Mouse (Mus musculus) right cerebral cortex, postnatal 4 days (tissue): ENCODE measurements around the gene Lexm.

Experiments used
- DNase-seq: peaks from one replicate; pipeline ENCODE4 v3.0.0-alpha.2; 2022

Gene Lexm

DNA sequence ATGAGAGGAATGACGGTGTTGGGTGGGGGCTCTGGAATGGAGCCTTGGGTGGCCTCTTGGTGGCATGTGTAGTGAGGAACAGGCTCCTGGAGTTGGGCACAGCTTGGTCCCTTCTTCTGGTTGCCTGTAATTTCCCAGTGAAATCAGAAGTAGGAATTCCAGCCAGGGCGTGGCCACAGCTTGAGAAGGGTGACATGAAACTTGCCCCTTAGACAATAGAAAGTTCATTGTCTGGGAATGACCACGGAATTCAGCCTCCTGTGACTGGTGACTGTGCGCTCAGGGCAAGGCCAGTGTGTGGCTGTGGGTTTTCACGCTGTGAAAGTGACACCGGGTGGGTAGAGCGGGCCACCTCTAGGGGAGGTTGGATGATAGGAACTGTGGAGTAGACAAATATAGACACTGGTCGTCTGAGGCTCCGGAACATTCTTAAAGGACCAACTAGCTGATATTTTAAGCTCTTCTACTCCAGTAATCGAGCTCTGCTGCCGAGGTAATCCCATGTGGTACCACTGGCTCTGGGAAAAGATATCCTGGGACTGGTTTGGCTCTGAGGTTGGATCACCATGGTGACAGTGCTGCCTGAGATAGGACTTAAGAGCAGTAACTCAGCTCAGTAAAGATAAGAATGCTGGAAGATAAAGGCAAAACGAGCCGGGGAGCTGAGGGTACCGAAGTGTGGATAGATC, 35.7 kb downstream of the Lexm start:
- DNase-seq, result no peak

DNA sequence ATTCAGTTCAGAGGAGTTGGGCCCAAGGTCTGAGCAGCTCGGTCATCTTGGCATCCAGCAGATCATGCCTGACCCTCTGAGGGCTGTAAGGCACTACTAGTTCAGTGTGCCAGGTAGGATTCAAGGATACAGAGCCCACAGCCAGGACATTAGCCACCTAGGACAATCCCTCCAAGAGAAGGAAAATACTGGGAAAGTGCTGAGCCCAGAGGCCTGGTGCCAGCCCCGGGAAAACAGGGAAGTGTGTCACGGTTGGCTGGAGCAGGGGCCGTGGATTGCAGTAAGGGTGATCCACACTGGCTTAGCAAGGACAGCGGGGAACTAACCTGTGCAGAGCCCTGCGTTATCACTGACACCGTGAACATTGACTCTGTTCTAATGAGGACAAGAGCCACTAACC, 39.5 kb downstream of the Lexm start:
- no peak for DNase-seq

DNA sequence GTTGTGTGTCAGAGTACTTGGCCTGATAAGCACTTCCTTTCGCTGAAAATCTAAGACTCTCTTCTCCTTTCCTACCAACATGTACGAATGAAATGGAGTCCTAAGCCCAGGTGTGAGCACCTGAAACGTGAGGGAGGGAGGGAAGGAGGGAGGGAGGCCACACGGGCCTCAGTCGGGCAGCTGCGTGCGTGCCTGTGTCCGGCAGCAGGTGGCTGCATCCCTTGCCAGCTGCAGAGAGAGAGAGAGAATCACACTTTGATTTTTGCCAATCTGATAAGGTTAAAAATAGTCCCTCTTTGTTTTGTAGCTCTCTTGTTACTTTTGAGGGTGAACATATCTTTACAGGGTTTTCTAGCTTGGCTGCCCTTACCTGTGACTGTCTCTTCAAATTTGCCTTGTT, 42.0 kb downstream of the Lexm start:
- DNase-seq, result no peak

DNA sequence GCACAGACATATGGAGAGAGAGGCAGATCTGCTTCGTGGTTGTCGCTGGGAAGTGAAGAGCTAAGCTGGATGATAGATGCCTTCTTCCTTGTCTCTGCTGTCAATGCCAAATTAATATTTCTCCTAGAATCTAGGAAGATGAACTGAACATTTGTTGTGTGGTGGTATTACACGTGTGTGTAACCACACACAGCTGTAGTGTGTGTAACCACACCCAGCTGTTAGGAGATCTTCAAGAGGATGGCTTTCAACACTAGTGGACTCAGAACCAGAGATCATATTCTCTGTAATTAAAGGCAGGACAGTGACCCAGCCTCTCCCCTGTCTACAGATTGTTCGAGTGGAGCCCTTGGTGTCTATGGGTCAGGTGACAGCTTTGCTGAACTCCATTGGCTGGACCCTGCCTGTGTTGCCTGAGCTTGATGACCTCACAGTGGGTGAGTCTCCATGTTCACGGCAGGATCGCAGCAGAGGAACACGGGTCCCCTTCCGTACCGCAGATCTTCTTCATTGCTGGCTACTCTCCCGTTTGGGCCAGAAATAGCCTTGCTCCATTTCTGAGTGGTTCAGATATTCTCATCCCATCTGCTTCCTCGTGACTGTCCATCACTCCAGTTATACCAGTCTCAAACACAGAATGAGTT, 45.8 kb downstream of the Lexm start:
- no peak for DNase-seq

DNA sequence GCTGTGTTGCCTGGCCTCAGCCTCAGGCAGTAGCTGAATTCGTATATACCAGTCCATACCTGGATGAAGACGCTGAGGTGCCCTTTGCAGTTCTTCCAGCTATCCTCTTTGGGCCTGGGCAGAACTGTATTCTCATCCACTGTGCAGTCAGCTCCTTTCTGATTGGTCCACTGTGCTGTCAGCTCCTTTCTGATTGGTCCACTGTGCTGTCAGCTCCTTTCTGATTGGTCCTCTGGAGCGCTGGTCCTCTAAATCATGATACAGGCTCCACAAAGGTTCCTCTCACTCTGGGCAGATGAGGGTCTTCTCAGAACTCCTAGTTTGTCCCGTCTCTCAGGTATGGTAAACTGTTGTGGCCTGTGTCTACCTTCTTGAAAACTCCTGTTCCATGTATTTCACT, 47.4 kb downstream of the Lexm start:
- no peak for DNase-seq

DNA sequence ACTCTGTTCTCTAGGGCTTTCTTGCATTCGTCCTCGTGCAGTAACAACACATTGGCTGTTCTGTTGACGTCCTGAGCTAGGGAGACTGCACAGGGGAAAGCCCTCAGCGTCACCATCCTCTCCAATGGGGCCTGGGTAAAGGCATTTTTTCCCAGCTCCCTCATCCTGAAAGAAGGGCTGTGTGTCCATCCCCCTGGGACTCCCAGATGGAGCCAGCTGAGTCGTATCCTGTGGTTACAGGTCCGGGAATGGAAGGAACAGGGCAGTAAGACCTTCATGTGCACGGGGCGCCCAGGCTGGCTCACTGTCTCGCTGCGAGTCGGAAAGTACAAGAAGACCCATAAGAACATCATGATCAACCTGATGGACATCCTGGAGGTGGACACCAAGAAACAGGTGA, 52.9 kb downstream of the Lexm start:
- no peak for DNase-seq

DNA sequence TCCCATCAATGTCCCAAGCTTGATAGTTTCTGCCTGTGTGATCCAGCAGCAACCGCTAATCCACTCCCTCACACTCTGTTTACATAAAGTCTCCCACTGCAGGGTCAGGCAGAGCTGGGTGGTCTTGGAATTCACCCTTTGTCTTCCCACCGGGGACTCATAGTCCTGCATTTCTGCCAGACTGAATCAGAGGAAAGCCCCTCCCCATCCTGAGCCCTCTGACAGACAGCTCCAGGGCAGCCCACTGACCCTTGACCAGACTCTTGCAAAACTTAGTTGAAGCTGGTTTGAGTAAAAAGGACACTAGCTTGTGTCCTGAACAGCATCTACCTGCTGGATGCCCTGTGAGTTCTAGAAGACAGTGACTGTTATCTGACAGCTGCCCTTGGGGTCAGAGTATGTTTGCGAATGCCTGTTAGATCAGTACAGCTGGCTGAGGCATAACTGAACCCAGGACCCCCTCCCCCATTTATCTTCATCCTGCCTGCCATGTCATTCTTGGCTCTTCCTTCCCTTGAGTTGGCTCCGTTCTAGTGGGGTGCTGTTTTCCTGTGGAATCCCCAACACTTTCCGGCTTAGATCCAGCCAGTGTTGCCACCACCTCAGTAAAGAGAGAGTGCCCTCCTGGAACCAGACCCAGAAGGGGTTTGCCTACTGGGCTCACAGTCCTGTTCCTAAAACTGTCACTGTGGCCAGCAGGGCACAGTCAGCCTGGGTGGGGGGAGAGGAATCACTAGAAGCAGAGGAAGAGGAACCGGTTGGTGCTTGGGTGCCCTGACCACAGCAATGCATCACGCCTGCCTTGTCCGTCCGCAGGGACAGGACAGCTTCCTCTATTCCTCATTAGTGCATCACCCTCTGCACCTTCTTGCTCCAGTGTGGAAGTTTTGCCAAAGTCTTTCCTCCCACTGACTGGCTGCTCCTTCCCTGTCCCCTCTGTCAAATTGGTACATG, 53.9 kb downstream of the Lexm start:
- no peak for DNase-seq

DNA sequence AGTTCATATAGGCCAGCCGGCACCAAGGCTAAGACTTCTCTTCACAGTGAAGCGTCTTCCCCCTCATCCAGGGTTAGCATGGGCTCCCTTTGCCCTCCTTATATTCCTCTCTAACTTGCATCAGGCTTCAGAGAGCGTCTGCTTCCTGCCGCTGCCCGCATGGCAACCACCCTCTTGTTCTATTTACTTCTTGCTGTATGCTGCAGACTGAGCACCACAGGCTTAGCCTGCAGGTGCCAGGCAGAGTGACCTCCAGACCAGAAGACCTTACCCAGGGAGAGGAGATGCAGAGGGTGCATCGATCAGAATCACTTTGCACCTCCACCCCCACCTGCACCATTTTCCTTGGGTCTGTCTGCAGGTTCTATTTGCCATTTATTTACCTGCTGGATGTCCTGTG, 55.0 kb downstream of the Lexm start:
- no peak for DNase-seq

DNA sequence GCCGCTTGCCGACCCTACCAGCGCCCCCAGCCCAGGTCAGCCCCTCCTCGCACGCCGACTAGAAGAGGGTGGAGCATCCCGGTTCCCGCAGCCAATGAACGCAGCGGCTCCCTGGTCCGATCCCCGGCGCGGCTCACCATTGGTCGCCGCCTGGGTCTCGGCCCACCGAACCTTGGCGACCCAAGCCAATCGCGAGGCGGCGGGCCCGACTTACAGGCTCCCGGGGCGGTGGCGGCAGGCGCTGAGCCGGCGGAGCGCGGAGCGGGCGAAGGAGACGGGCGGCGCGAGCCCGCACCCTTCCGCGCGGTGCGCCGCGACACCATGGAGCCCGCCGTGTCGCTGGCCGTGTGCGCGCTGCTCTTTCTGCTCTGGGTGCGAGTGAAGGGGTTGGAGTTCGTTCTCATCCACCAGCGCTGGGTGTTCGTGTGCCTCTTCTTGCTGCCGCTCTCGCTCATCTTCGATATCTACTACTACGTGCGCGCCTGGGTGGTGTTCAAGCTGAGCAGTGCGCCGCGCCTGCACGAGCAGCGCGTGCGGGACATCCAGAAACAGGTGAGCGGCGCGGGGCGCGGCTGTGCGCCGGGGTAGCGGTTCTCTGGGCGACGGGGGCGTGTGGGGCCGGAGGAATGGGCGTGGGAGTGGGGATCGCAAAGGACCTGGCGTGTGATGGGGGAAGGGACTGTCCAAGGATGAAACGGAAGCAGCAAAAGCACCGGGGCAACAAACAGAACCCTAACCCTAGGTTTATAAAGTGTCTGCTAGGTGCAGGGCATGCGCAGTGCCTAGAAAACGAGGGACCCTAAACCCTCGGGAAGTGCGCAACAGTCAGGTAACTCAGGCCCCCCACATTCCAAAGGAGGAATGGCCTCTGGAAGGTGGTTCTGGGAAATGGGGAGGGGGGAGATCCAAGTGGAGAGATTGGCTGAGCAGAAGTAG, 55.9 kb downstream of the Lexm start, which contains the start of gene Dhcr24:
Gene Dhcr24 (plus strand): TSS at position 193 of the 936 bp plus-strand sequence.
- peak; percentile 93 for DNase-seq

DNA sequence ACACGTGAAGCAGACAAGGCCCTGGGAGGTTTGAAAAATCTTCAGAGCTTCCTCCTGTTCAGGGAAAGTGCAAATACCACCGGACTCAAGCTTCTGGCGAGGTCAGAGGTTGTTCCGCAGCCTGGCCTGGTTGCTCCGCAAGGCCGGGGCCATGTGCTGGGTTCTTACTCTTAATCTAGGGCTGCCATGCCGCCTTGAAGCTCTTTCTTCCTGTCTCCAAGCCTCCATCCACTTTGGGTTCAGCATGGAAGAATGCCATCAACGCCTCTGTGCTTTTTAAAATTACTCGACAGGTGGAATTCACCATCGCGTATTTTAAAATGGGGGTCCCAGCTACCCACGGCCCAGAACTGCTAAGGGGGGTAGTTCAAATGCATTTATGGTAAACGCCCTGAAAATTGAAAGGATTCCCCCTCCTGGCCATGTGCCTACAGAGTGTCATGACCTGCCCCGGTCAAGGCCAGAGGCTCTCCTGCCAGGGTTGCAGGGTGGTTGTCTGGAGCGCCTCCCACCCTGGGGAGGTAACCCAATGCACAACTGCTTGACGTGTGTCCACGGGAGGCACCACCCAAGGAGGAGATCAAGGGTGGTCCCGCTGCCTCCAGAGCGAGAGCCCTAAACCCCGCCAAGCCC, 56.7 kb downstream of the Lexm start:
- DNase-seq, result no peak

DNA sequence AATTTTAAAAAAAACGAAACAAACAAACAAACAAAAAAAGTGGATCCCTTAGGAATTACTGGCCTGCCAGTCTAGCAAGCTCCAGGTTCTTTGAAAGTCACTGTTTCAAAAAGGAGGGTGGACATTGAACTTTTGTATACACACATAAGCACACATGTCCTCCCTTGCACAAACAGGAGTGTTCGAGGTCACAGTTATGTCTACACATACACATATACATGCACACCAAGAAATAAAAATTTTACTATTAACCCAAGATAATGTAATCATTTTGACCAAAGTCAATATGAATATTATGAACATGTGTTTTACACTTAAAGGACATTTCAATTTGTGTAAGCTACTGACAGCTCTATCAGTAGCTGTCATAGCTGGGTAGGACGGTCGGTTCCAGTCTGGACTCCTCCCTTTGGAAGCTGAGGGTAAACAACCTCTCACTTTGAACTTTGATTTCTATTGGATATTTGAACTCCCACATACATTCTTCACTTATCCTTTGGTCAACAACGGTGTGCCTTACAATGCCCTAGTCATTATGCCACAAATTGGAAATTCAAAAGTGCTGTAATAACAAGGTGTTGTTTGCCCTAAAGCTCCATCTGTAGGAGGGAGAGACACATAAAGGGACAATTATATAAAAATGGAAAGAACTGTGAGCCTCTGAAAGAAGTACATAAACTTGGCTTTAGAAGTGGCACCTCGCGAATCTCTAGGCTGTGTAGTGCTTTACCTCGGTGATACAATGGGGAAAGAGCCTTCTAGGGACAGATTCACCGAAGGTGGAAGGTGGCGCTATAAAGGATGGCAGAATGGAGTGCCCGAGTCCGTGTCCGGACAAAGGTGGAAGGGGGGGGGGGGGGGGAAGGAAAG, 57.5 kb downstream of the Lexm start:
- no peak for DNase-seq

DNA sequence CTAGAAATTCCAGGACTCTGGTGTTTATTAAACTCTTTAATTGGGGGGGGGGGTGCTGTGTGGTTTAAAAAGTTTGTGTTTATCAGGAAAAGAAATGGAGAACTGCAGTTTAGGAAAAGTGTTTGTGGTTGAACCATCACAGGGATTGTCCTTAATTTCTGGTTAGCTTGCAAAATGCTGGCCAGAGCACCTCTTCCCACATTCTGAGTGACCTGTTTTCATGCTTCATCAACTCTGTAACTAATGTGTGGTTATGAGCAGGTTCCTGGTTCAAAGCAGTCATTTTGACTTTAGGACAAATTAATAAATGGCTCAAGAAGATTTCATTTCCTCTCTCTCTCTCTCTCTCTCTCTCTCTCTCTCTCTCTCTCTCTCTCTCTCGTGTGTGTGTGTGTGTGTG, 59.1 kb downstream of the Lexm start:
- no peak for DNase-seq

DNA sequence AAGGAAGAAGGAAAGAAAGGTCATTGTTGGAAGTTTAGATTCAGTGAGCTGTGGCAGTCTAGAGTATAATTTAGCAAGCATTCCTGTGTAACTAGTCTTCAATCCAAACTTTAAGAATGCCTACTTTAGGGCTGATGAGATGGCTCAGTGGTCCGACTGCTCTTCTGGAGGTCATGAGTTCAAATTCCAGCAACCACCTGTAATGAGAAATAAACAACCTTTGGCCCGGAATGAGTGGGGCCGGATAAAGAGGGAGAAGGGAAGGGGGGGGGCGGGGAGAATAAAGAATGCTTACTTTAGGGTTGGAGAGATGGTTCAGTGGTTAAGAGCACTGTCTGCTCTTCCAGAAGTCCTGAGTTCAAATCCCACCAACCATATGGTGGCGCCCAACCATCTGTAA, 59.8 kb downstream of the Lexm start:
- DNase-seq, result no peak

DNA sequence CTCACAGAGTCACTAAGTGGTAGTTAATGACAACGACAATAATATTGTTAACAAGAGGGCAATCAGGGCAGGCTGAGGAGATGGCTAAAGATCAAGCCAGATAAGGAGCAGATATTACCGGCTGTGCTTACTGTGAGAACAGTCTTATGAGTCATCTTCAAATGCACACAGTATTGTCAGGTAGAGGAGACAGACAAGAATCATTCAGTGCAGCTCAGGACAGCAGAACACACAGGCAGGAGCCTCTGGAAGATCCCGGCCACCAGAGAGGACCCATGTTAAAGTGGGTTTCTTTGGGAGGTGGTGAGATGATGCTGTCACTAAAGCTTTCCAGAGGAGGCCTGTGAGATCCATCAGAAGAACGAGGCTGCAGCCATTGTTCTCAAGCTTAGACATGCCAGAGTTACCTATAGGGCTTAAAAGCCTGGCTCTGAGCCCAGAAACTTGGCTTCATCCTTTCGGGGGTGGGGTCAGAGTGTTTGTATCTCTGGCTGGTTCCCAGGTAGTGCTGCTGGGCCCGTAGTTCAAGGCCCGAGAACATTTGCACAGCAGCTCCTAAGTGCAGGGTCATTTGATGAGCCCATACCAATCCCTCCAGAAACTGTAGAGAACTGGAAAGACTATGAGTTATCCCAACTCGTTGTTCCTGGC, 66.4 kb downstream of the Lexm start:
- no peak for DNase-seq

DNA sequence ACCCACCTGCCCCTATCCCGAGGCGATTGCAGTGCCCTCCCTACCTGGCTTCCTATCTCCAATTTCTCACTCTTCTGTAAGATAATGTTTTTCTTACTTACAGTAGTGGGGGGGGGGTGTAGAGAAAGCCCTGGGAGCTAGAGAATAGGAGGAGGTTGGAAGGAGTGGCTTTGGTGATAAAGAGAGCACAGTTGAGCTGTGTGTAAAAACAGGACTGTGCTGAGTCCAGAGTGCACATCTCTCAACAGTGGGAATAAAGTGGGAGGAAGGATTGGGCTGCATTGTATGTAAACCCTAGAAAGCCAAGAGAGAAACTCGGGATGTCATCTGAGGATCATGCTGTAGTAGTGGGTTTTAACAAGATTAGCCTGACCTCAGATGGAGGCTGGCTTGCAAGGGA, 68.9 kb downstream of the Lexm start:
- no peak for DNase-seq

DNA sequence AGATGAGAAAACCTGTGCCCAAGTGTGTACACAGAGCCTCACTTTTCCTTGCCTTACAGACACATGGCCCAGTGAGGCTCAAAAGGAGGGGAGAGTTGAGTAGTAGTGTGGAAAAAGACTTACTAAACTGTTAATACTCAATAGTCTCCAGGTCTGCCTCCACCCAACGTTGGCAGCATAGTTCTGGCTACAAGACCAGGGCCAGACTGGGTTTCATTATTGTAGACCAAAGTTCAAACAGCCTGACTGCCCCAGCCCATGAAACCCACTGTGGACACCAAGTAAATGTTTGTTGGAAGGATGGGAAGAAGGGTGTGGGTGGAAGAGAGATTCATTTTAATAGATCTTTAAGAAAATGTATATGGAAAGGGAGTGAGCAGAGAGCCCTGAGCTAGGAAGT, 70.1 kb downstream of the Lexm start:
- DNase-seq, result no peak

DNA sequence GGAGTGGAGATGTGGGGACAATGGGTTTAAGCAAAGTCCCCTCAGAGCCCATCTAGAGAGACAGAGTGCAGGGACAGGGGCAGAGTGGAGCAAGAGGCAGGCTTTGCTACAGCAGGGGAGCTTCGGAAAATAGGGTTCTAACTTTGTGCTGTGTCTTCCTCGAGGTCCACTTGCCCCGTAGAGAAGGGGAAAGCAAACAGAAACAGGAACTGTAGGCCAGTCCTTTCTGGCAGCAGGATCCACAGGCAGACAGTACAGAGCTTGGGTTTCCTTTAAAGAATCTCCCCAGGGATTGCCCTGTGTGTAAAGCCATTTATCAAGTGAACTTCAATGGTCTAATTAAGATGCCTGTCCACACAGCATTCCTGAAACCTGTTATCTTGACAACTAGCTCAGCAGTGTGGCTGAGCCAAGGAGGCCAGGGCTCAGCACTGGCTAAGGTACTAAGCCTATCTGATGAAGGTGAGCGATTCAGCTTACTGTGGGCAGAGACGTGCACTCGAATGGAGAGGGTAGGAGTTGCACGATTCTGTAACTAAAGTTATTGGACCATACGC, 71.1 kb downstream of the Lexm start:
- no peak for DNase-seq

DNA sequence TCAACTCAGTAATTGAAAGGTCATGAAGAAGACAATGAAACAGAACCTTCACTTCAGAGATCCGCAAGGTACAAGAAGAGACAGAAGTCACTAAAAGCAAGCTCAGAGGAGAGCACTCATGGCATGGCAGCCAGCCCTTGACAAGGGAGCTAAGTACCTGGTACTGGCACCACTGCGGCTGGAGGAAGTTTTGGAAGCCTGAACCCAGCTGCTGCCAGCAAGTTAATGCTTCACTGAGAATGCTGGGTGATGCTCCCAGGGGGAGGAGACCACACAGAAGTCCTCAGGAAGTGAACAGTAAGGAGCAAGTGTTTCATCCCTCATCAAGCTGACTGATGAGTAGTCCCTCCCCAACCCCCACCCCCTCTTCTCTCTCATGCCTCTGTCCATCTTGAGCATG, 74.8 kb downstream of the Lexm start:
- no peak for DNase-seq

DNA sequence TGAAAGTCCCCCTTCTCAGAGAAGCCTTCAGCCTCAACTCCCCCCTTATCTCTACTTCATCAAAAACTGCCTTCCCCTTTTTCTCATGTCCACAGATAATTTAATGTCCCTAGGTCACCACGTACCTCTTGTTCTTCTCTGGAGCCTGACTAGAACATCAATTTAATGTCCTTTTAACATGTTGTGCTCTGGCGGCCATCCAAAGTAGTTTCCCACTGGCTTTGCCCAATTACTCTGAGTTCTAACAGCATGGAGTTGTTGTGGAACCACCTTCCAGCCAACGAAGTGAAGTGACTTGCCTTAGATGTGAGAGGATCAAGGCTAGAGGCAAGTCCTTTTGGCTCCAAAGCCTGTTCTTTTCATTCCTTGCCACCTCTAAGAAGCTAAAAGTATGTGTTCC, 75.5 kb downstream of the Lexm start:
- DNase-seq, result no peak
